Mouse (Mus musculus) heart, embryonic 10.5 days (tissue): ENCODE measurements around the gene Has1. TPM values are rescaled to one million over a fixed set of nuclear protein-coding genes. Genes with fewer than 3 reads are reported as not detected.
A peak's percentile ranks its signal among the peaks of the same experiment; 100 is the strongest.

ENCODE experiments used
- DNase-seq: peaks from one replicate; pipeline ENCODE4 v3.0.0-alpha.2; 2017; ENCODE audit warnings: low spot score
- H3K27ac ChIP-seq: fragments of 300-500 bp; sonication (generic); 2 replicates; pipeline ENCODE4 v1.5.1; 2016; ENCODE audit warnings: mild to moderate bottlenecking
- H3K27me3 ChIP-seq: fragments of 300-500 bp; sonication (generic); 2 replicates; pipeline ENCODE4 v1.6.1; 2016; ENCODE audit warnings: mild to moderate bottlenecking; ENCODE audit not compliant: poor library complexity, insufficient read depth, severe bottlenecking
- H3K36me3 ChIP-seq: fragments of 300-500 bp; sonication (generic); 2 replicates; pipeline ENCODE4 v1.6.1; 2016; ENCODE audit warnings: mild to moderate bottlenecking, moderate library complexity
- H3K4me1 ChIP-seq: fragments of 300-500 bp; sonication (generic); 2 replicates; pipeline ENCODE4 v1.6.1; 2016; ENCODE audit warnings: mild to moderate bottlenecking
- H3K4me3 ChIP-seq: fragments of 300-500 bp; sonication (generic); 2 replicates; pipeline ENCODE4 v1.5.1; 2016; ENCODE audit warnings: mild to moderate bottlenecking, moderate library complexity
- H3K9me3 ChIP-seq: fragments of 300-500 bp; sonication (generic); 2 replicates; pipeline ENCODE4 v1.6.1; 2016; ENCODE audit warnings: mild to moderate bottlenecking, moderate library complexity
- WGBS: fragments of 180-500 bp; shearing (Covaris S2); methylation state at CpG from one replicate; pipeline ENCODE4 v1.1.7; 2016; 5-methylcytosine and 5-hydroxymethylcytosine counted together
- microRNA counts: library from miRNA; unstranded; fragments of <30 nt; microRNA quantifications from one replicate; lab custom pipeline; 2017
- microRNA-seq: library from miRNA; unstranded; fragments of <30 nt; microRNA quantifications from one replicate; pipeline ENCODE4, GENCODE M21; 2017
- polyA plus RNA-seq: library from polyadenylated mRNA; unstranded; fragments of >200 nt; fragmentation: Nextera tagmentation; extraction: Ambion mirVana; gene quantifications from 2 replicates; pipeline ENCODE4 v1.2.1, GENCODE M21; 2016

Has1 gene
- polyA plus RNA-seq, 1 experiment from 2014 or later = 1.1 TPM

DNA sequence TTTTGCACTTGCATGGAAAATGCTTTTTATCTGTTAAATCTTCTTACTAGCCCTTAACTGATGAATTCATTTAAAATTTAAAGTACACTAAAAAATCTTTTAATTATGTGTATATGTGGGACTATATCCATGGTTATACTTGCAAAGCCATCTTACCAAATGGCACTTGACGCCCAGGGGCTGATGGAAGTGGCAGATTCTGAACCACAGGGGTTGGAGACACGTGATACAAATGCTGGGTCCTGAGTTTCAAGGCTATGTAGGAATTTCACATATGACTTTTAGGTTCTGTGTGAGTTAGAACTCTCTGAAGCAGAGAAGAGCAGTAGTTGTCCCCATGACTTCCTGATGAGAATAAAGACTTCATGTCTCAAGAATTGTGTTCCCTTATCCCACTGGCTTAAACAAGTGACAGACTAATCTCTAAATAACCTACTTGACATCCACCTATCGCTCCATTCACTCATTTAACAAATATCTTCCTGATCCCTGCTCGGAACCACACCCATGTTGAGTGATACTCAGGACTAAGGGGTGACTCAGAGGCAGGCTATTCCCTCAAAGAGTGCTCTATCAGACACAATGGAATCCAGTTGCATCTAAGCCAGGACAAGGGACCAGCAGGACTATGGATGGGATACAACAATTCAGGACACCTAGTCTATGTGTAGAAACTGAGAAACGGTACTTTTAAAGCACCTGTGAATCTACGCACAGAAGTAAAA lies 31.2 kb downstream of the Has1 start:
- Histone ChIP-seq H3K36me3 (no peaks in the 10 kb centered on the region), H3K27ac (no peak overlapping the region), H3K9me3 (no peaks in the 10 kb centered on the region), H3K27me3 (no peaks in the 10 kb centered on the region), H3K4me1 (peaks cover 10% of the 10 kb centered on the region; the same call in 1 of the 2 replicates), H3K4me3 (no peak overlapping the region)
- 71% methylated on average over 6 of the region's 6 CpGs for WGBS
- no peak for DNase-seq

GRCm38 (mm10) chr17:17795527-17795926 lies 59.5 kb downstream of the Has1 start:
- Histone ChIP-seq H3K4me3 (no peak overlapping the region), H3K36me3 (no peaks in the 10 kb centered on the region), H3K27me3 (no peaks in the 10 kb centered on the region), H3K27ac (no peak overlapping the region), H3K4me1 (no peaks in the 10 kb centered on the region), H3K9me3 (no peaks in the 10 kb centered on the region)
- 33% methylated on average over 2 of the region's 2 CpGs for WGBS
- DNase-seq = no peak

MicroRNAs encoded within 50 kb of the gene (microRNA counts, 519-probe panel; counts per million panel counts)
- 7,470 counts per million, percentile 82 among the panel's probes with 10 or more counts for microRNA mmu-let-7e (lab: Ali Mortazavi, UCI)
- microRNA mmu-miR-125a-3p (lab: Ali Mortazavi, UCI) = 4,321 counts per million, percentile 24 among the panel's probes with 10 or more counts
- 9,600 counts per million, percentile 96 among the panel's probes with 10 or more counts for microRNA mmu-miR-125a-5p (lab: Ali Mortazavi, UCI)
- microRNA mmu-miR-99b (lab: Ali Mortazavi, UCI) = 6,983 counts per million, percentile 76 among the panel's probes with 10 or more counts

Small RNA genes lying within 50 kb of the gene (microRNA-seq; reads per million reads assigned to microRNA genes)
- gene Gm25927 (not detected), gene Mir125a (4,312 reads per million, percentile 89 among the genes with 10 or more reads in this experiment), gene Mir99b (19,519 reads per million, percentile 97 among the genes with 10 or more reads in this experiment), gene Mirlet7e (not detected)

Other genes starting within 250 kb of the Has1 start
- 8.7 and 11.1 TPM in 2 replicates for gene Lnpep, start 230.2 kb downstream of the Has1 start, polyA plus RNA-seq
- gene Vmn2r90, start 151.5 kb downstream of the Has1 start, polyA plus RNA-seq = not detected in 2 replicates
- gene Spaca6, start 28.0 kb downstream of the Has1 start, polyA plus RNA-seq = 30.7 and 32.3 TPM in 2 replicates
- gene Fpr1, start 28.7 kb upstream of the Has1 start, polyA plus RNA-seq = 0.10 TPM in 1 of 2 replicates, not detected in the other
- not detected in 2 replicates for gene Fpr2, start 32.6 kb upstream of the Has1 start, polyA plus RNA-seq
- gene Fpr3, start 32.6 kb upstream of the Has1 start, polyA plus RNA-seq = not detected in 2 replicates
- gene Fpr-rs4, start 166.5 kb upstream of the Has1 start, polyA plus RNA-seq = not detected in 2 replicates
- not detected in 2 replicates for gene Vmn2r124, start 194.2 kb upstream of the Has1 start, polyA plus RNA-seq
- gene Vmn2r91, start 229.8 kb upstream of the Has1 start, polyA plus RNA-seq = not detected in 2 replicates